Mouse (Mus musculus): ENCODE measurements around the gene Slc4a4. TPM values are rescaled to one million over a fixed set of nuclear protein-coding genes. Genes with fewer than 3 reads are reported as not detected.

Gene Slc4a4
- polyA plus RNA-seq, 1 experiment: 0.70 TPM

DNA sequence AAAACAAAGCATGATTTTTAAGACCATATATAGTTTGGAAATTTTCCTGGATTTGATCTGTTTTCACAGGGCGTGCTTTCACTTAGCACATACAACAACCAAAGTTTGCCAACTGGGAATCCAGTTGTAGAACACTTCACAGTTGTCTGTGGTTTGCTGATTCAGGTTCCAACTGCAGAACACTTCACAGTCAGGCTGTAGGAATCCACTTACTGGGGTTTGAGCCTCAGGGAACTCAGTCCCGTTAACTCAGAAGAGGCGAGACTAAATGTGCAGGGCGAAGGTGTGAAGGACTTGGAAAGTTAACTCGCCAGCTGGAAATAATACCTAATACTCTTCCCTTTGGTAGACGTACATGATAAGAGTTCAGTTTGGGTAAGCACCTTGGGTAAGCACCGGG is 345.7 kb downstream of the Slc4a4 start:
- Histone ChIP-seq H3K27ac (ENCODE audit: control insufficient read depth, insufficient read depth, low read depth, low read length, poor library complexity) (no peak overlapping the region), H3K4me1 (ENCODE audit: control insufficient read depth, insufficient read depth, low read length) (no peaks in the 10 kb centered on the region), H3K4me3 (replicated peaks; ENCODE audit: control insufficient read depth, low read depth, low read length) (no peak overlapping the region)
- TF ChIP-seq CTCF (IDR thresholded peaks at IDR 0.05; ENCODE audit: control insufficient read depth, insufficient read depth, low read length) (no peak), POLR2A (IDR thresholded peaks at IDR 0.05; ENCODE audit: borderline replicate concordance, control insufficient read depth, low read depth, low read length) (no peak)
- WGBS: 80% methylated on average over 7 of the region's 7 CpGs

DNA sequence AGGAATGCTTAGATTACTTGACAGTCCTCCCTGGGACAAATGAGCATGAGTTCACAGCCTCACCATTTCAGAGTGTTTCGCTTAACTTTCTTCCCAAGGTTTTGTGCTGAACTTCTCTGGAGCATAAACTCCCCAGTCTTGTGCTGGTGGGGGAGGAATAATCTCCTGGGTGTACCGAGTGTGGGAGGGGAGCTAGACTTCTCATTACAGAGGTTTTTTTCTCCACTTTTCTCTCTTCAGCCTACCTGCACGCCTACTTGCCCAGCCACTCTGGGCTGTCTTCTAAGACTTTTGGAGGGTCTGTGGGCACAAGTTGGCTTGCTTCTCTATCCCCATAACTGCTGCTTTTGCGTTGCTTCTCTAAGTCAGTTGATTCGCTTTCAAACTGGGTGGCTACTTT is 365.2 kb downstream of the Slc4a4 start:
- WGBS: 75% methylated on average over 5 of the region's 5 CpGs
- Histone ChIP-seq H3K4me1 (ENCODE audit: control insufficient read depth, insufficient read depth, low read length) (no peaks in the 10 kb centered on the region), H3K4me3 (replicated peaks; ENCODE audit: control insufficient read depth, low read depth, low read length) (no peak overlapping the region), H3K27ac (ENCODE audit: control insufficient read depth, insufficient read depth, low read depth, low read length, poor library complexity) (no peak overlapping the region)
- no peak for TF ChIP-seq POLR2A (IDR thresholded peaks at IDR 0.05; ENCODE audit: borderline replicate concordance, control insufficient read depth, low read depth, low read length)
- no peak for TF ChIP-seq CTCF (IDR thresholded peaks at IDR 0.05; ENCODE audit: control insufficient read depth, insufficient read depth, low read length)

DNA sequence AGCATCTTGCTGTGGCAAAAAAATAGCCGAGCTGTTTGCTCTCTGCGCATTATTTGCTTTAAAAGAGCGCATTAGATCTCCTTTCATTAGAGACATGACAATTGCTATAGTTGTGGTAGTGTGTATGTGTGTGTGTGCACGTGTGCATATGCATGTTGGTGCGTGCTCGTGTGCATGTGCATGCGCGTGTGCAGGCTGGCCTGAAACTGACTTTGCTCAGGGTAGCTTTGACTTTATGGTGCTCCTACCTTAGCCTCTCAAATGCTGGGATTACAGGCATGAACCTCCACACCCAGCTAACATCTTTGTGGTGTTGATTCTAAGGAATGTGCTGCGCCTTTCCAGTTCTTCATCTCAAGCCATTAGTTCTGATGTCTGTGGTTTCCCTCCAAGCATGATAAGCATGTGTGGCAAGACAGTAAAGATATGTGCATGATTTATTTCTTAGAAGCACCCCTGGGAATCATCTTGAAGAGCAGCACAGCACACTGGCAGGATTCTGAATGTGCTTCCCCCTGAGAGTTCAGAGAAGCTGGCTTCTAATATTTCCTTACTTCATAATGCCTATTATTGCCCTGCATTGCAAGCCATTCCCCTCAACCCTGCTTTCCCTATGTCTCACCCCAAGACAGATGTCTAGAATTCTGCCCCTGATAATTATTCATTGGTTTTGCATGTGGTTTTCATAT is 373.3 kb downstream of the Slc4a4 start:
- 84% methylated on average over 9 of the region's 9 CpGs for WGBS
- no peaks in the 10 kb centered on the region for H3K4me1 ChIP-seq (ENCODE audit: control insufficient read depth, insufficient read depth, low read length)

DNA sequence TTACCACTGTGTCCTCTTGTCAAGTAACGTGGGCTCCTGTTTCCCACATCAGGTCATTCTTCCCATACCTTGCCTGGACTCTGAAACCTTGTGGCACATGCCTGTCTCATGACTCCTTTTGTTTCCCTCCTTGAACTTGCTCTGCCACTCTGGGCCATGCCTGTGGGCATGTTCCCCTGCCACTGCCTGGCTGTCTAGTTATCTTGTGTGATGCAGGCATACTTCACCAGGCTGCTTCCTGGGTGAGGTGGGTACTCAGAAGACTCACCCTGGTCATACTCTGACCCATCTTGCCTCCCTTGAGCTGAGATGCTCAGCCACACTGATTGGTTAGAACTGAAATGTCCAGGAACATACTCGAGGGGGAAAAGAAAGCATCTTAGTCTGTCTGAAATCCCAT is 390.4 kb downstream of the Slc4a4 start:
- Histone ChIP-seq H3K4me3 (replicated peaks; ENCODE audit: control insufficient read depth, low read depth, low read length) (no peak overlapping the region), H3K4me1 (ENCODE audit: control insufficient read depth, insufficient read depth, low read length) (no peaks in the 10 kb centered on the region), H3K27ac (ENCODE audit: control insufficient read depth, insufficient read depth, low read depth, low read length, poor library complexity) (no peak overlapping the region)
- WGBS: 58% methylated on average over 2 of the region's 2 CpGs
- TF ChIP-seq POLR2A (IDR thresholded peaks at IDR 0.05; ENCODE audit: borderline replicate concordance, control insufficient read depth, low read depth, low read length): no peak
- no peak for TF ChIP-seq CTCF (IDR thresholded peaks at IDR 0.05; ENCODE audit: control insufficient read depth, insufficient read depth, low read length)

More for the DNA sequence above, 373.3 kb downstream of the Slc4a4 start:
- TF ChIP-seq POLR2A (IDR thresholded peaks at IDR 0.05; ENCODE audit: borderline replicate concordance, control insufficient read depth, low read depth, low read length) (no peak), CTCF (IDR thresholded peaks at IDR 0.05; ENCODE audit: control insufficient read depth, insufficient read depth, low read length) (no peak)
- H3K4me3 ChIP-seq (replicated peaks; ENCODE audit: control insufficient read depth, low read depth, low read length): no peak overlapping the region
- no peak overlapping the region for H3K27ac ChIP-seq (ENCODE audit: control insufficient read depth, insufficient read depth, low read depth, low read length, poor library complexity)

DNA sequence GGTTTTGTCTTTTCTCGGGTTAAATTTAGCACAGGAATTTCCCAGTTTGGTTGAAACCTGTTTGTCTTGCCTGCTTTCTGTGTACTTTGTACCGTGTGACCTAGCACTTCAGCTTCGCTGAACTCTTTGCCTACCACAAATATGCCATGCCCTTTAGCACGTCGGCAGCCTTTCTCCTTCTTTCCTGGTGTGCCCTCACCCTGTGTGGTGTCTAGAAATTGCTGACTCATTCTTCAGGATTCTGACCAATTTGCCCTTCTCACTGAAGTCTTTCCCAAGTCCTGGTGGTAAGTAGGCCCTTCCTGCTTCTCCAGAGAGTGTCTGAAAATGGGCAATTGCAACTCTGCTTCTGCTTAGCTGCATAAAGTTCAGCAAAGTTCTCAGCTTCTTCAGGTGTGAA is 391.0 kb downstream of the Slc4a4 start:
- Histone ChIP-seq H3K4me3 (replicated peaks; ENCODE audit: control insufficient read depth, low read depth, low read length) (no peak overlapping the region), H3K27ac (ENCODE audit: control insufficient read depth, insufficient read depth, low read depth, low read length, poor library complexity) (no peak overlapping the region), H3K4me1 (ENCODE audit: control insufficient read depth, insufficient read depth, low read length) (no peaks in the 10 kb centered on the region)
- 37% methylated on average over 5 of the region's 5 CpGs for whole genome bisulfite sequencing
- no peak for TF ChIP-seq POLR2A (IDR thresholded peaks at IDR 0.05; ENCODE audit: borderline replicate concordance, control insufficient read depth, low read depth, low read length)
- no peak for TF ChIP-seq CTCF (IDR thresholded peaks at IDR 0.05; ENCODE audit: control insufficient read depth, insufficient read depth, low read length)

DNA sequence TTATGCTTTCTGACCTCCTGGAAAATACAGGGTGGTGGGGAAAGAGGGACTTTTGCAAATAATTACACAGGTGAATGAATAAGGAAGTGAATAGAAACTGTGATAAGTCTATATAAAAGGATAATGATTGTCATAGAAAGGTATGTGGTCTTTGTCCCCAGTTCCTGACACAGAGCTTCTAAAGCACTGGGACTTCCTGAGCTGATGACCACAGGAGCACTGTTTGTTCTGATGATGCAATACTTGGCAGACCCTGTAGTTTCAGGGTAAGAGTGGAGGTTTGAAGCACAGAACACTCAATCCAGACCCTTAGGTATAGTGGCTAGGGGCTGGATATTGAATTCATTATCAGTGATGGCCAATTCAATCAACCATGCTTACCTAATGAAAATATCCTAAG is 391.7 kb downstream of the Slc4a4 start:
- no peak overlapping the region for H3K27ac ChIP-seq (ENCODE audit: control insufficient read depth, insufficient read depth, low read depth, low read length, poor library complexity)
- TF ChIP-seq POLR2A (IDR thresholded peaks at IDR 0.05; ENCODE audit: borderline replicate concordance, control insufficient read depth, low read depth, low read length): no peak
- TF ChIP-seq CTCF (IDR thresholded peaks at IDR 0.05; ENCODE audit: control insufficient read depth, insufficient read depth, low read length): no peak
- H3K4me1 ChIP-seq (ENCODE audit: control insufficient read depth, insufficient read depth, low read length): no peaks in the 10 kb centered on the region
- no peak overlapping the region for H3K4me3 ChIP-seq (replicated peaks; ENCODE audit: control insufficient read depth, low read depth, low read length)

DNA sequence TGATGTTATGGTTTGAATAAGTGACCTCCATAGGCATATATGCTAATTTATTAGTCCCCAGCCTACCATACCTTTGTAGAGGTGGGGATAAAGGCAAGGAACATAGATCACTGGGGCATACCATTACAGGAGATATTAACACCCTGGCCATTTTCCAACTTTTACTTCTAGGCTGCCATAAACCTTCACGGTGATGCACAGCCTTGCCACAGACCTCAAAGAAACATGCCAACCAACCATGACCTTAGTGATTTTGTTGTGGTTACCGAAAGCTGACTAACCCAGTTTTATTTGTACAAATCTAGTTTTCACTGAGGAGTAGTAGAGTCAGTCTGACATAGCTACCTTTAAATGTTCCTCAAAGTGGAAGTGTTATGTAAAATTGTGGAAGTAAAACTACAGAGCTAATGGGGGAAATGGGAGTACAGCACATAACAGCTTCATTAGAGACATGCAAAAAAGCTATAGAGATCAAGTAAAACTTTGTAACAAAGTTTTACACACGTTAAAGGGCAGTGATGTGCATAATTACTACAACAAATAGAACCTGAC is 393.8 kb downstream of the Slc4a4 start:
- WGBS: 26% methylated on average over 3 of the region's 3 CpGs
- no peak for TF ChIP-seq POLR2A (IDR thresholded peaks at IDR 0.05; ENCODE audit: borderline replicate concordance, control insufficient read depth, low read depth, low read length)
- no peak for TF ChIP-seq CTCF (IDR thresholded peaks at IDR 0.05; ENCODE audit: control insufficient read depth, insufficient read depth, low read length)
- no peak overlapping the region for H3K27ac ChIP-seq (ENCODE audit: control insufficient read depth, insufficient read depth, low read depth, low read length, poor library complexity)
- H3K4me1 ChIP-seq (ENCODE audit: control insufficient read depth, insufficient read depth, low read length): no peaks in the 10 kb centered on the region
- H3K4me3 ChIP-seq (replicated peaks; ENCODE audit: control insufficient read depth, low read depth, low read length): no peak overlapping the region

Other genes starting within 250 kb of the Slc4a4 start
- 13.1 and 22.7 TPM in 2 replicates for gene Grsf1, start 210.6 kb upstream of the Slc4a4 start, polyA plus RNA-seq (2011; ENCODE audit: insufficient read depth, insufficient read length, low replicate concordance, missing spikeins)
- 9.2 and 13.1 TPM in 2 replicates for gene Mob1b, start 166.0 kb upstream of the Slc4a4 start, polyA plus RNA-seq (2011; ENCODE audit: insufficient read depth, insufficient read length, low replicate concordance, missing spikeins)
- gene Dck, start 121.8 kb upstream of the Slc4a4 start, polyA plus RNA-seq (2011; ENCODE audit: insufficient read depth, insufficient read length, low replicate concordance, missing spikeins): 25.0 and 49.8 TPM in 2 replicates